Mouse (Mus musculus): Measurements from ENCODE around the gene Olfr464. TPM values are rescaled to one million over a fixed set of nuclear protein-coding genes. Genes with fewer than 3 reads are reported as not detected.
"Not testable (repeated sequence)": the region's sequence is repeated elsewhere in the genome, so short reads cannot be mapped to it uniquely, and the experiment has no call there.

Gene Olfr464
- polyA plus RNA-seq, 1 experiment from 2014 or later: not detected

DNA sequence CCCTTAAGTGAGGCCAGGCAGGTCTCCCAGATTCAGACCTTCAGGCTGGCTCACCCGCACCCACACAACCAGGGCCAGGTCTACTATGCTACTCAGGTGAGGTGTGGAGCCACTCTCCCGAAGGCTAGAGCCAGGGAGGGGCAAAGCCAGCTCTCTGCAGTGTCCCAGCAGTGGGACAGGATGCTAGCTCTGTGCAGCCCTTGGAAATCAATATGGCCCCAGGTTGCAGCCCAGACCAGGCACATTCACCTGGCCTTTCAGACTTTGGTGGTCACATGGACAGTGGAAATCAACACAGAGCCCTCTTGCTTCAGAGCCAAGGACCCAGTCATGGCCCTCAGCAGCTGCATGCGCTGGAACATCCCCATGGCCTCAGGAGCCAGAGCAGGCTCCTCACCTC, 16.4 kb downstream of the Olfr464 start:
- no peak for DNase-seq (ENCODE audit: low spot score)
- Histone ChIP-seq H3K27ac (no peak overlapping the region), H3K27me3 (ENCODE audit: low read depth, poor library complexity, severe bottlenecking) (no peaks in the 10 kb centered on the region), H3K4me3 (no peak overlapping the region), H3K4me1 (no peaks in the 10 kb centered on the region), H3K36me3 (no peaks in the 10 kb centered on the region), H3K9me3 (replicated peaks) (no peaks in the 10 kb centered on the region)
- 85% methylated on average over 3 of the region's 3 CpGs for WGBS

DNA sequence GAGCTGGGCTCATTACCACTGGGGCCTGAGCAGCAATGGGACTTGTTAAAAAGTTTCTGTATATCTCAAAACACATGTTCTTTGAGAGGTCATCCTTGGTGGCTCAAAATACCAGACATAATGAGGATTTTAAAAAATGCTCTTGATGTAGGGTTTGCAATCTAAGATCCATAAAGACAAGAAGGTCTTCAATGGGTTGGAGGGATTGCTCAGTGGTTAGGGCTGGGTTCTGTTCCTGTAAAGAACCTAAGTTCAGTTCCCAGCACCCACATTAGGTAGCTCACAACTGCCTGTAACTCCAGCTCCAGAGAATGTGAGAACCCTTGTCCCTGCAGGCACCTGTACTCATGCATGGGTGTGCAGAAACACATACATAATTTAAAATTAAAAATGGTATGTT, 23.5 kb downstream of the Olfr464 start, which contains the start of gene Olfr463:
TSS of gene Olfr463 (minus strand) at position 101 of the 400 bp plus-strand sequence.
- DNase-seq (ENCODE audit: low spot score): no peak
- H3K27me3 ChIP-seq (ENCODE audit: low read depth, poor library complexity, severe bottlenecking): 0 out of 2 replicates have a peak, but pooled peaks cover 8% of the 10 kb centered on the region
- no peak within 1 kb of the TSS for H3K27ac ChIP-seq
- no peaks in the 10 kb centered on the region for H3K36me3 ChIP-seq
- no peaks in the 10 kb centered on the region for H3K4me1 ChIP-seq
- H3K4me3 ChIP-seq: no peak within 1 kb of the TSS
- H3K9me3 ChIP-seq (replicated peaks): no peaks in the 10 kb centered on the region

DNA sequence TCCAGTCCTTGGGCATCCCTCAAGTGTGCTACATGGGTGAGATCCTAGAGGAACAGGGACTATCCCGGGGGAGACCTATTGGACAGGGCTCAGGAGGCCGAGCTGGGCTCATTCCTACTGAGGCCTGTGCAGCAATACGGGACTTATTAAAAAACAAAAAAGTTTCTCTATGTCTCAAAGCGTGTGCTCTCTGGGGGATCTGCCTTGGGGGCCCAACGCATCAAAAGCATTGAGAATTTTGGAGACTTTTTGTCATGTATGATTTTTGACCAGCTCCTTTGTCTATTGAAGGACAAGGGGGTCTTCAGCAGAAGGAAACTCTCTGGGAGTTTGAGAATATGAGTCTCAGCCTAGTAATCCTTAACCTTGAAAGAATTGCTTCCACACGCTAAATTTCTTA, 28.6 kb downstream of the Olfr464 start, which contains the start of gene Olfr462:
TSS of gene Olfr462 (minus strand) at position 101 of the 400 bp plus-strand sequence.
- Histone ChIP-seq H3K27me3 (ENCODE audit: low read depth, poor library complexity, severe bottlenecking) (no peaks in the 10 kb centered on the region), H3K36me3 (no peaks in the 10 kb centered on the region), H3K4me3 (no peak within 1 kb of the TSS), H3K4me1 (no peaks in the 10 kb centered on the region), H3K27ac (no peak within 1 kb of the TSS), H3K9me3 (replicated peaks) (no peaks in the 10 kb centered on the region)
- 92% methylated on average over 6 of the region's 6 CpGs for WGBS
- no peak for DNase-seq (ENCODE audit: low spot score)

DNA sequence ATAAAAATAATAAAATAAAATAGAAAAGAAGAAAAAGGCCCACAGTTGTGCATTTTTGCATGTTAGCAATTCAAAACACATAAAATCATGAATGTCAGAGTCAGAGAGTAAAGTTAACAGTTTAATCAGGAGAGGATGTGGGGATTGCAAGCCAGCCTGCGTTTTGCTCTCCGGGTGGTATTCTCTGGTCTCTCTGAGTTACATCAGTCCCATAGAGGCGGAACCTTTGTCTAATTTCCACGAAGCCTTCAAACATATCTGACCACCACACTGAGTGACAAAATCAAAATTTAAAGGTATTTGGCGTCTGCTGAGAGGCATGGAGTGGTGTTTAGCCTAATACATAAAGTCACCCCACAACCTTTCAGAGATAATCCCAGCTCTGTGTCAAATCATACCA, 35.9 kb downstream of the Olfr464 start:
- Histone ChIP-seq H3K9me3 (replicated peaks) (no peaks in the 10 kb centered on the region), H3K36me3 (no peaks in the 10 kb centered on the region), H3K27me3 (ENCODE audit: low read depth, poor library complexity, severe bottlenecking) (no peaks in the 10 kb centered on the region), H3K4me3 (no peak overlapping the region), H3K27ac (no peak overlapping the region), H3K4me1 (no peaks in the 10 kb centered on the region)
- WGBS: 84% methylated on average over 5 of the region's 5 CpGs
- DNase-seq (ENCODE audit: low spot score): no peak

DNA sequence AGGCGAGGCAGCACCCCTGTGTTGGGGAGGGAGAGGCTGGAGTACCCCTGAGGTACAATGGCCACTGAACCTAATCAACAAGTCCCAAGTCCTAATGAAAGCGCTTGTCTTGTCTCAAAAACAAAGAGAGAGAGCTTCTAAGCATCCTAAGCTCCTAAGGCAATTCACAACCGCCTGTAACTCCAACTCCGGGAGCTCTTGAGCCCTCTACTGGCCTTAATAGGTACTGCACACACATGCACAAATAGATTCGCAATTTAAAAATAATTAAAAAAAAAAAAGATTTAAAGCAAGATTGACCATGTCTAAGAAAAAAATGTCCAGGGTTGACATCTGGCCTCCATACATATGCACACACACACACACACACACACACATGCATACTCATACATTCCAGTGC, 37.3 kb downstream of the Olfr464 start:
- Histone ChIP-seq H3K4me1 (no peaks in the 10 kb centered on the region), H3K27ac (no peak overlapping the region), H3K9me3 (replicated peaks) (no peaks in the 10 kb centered on the region), H3K36me3 (no peaks in the 10 kb centered on the region), H3K4me3 (no peak overlapping the region), H3K27me3 (ENCODE audit: low read depth, poor library complexity, severe bottlenecking) (no peaks in the 10 kb centered on the region)
- DNase-seq (ENCODE audit: low spot score): no peak
- whole genome bisulfite sequencing: 43% methylated on average over 5 of the region's 5 CpGs

DNA sequence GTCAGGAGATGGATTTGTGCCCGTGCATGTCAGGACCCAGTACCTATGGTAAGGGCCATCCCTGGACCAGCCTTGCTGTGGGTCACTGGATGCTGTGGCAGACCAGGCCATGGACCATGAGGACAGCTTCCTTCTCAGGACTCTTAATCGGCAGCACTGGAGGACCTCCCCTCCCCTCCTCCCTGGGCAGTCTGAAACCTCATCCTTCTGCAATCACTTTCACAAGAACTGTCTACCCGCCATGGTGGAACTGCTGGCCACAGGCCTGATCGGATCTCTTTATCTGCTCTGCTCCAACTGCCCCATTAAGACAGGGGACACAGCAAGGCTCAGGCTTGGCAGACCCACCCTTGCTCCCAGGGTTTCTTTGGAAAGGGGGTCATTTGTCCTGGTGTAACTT, 39.1 kb downstream of the Olfr464 start:
- Histone ChIP-seq H3K4me1 (no peaks in the 10 kb centered on the region), H3K9me3 (replicated peaks) (no peaks in the 10 kb centered on the region), H3K36me3 (no peaks in the 10 kb centered on the region), H3K27ac (no peak overlapping the region), H3K4me3 (no peak overlapping the region), H3K27me3 (ENCODE audit: low read depth, poor library complexity, severe bottlenecking) (no peaks in the 10 kb centered on the region)
- 72% methylated on average over 4 of the region's 4 CpGs for WGBS
- no peak for DNase-seq (ENCODE audit: low spot score)

DNA sequence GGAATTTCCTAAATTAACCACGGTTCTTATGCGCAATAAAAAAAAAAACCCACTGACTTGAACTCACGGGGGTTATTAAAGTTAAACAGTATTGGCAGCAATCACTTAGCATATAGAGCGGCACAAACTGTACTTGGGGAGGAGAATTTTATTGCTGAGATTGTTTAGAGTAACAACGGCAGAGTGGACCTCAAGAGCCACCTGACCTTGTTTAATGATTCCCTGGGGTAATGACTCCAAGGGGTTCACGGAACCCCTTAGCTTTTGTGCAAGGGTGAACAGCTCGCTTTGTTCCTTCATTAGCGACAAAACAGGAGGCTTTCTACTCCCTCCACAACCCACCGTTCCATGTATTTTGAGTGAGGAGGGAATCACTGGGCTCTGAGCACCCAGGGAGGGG, 40.9 kb downstream of the Olfr464 start:
- Histone ChIP-seq H3K27ac (no peak overlapping the region), H3K9me3 (replicated peaks) (no peaks in the 10 kb centered on the region), H3K4me1 (no peaks in the 10 kb centered on the region), H3K27me3 (ENCODE audit: low read depth, poor library complexity, severe bottlenecking) (no peaks in the 10 kb centered on the region), H3K4me3 (no peak overlapping the region), H3K36me3 (no peaks in the 10 kb centered on the region)
- DNase-seq (ENCODE audit: low spot score): no peak
- WGBS: 75% methylated on average over 9 of the region's 9 CpGs

DNA sequence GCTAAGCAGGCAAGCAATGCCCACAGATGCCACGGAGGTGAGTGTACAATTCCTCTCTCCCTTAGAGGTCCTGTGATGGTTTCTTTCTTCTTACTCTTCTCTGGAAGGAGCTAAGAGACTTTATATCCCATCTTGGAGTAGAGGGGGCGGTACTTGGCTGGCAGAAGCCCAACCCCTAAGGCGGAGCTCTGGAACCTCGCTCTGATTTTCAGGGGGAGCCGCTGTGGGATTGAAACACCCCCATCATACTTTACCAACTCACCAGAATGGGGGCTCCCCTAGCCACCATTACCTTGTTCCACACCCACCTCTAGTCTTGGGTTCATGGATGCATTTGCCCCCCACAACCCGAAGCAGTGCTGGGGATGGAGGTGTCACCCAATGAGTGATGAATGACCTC, 45.3 kb downstream of the Olfr464 start, which contains the start of gene Epx:
TSS of gene Epx (minus strand) at position 101 of the 400 bp plus-strand sequence.
- Histone ChIP-seq H3K4me1 (no peaks in the 10 kb centered on the region), H3K27ac (no peak within 1 kb of the TSS), H3K27me3 (ENCODE audit: low read depth, poor library complexity, severe bottlenecking) (no peaks in the 10 kb centered on the region), H3K9me3 (replicated peaks) (no peaks in the 10 kb centered on the region), H3K4me3 (no peak within 1 kb of the TSS), H3K36me3 (no peaks in the 10 kb centered on the region)
- 80% methylated on average over 6 of the region's 6 CpGs for WGBS
- DNase-seq (ENCODE audit: low spot score): no peak

DNA sequence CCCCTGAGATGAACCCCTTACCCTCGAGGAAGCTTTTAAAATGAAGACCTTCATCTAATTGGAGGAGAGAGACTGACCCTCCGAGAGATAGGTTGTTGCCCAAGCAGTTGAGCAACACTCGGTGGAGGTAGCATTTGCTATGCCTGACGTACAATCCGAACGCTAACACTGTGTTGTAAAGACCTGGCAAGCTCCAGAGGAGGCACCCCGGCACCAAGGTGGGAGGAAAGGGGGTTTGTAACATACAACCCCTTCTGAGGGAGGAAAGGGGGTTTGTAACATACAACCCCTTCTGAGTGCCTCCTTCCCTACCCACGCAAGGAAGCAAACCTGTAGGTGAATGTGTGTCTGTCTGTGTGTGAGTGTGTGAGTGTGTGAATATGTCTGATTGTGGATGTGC, 49.0 kb downstream of the Olfr464 start:
- H3K9me3 ChIP-seq (replicated peaks): no peaks in the 10 kb centered on the region
- H3K27me3 ChIP-seq (ENCODE audit: low read depth, poor library complexity, severe bottlenecking): no peaks in the 10 kb centered on the region
- H3K4me3 ChIP-seq: no peak overlapping the region
- 0 out of 2 replicates have a peak, but pooled peaks cover 2% of the 10 kb centered on the region for H3K4me1 ChIP-seq
- DNase-seq (ENCODE audit: low spot score): no peak
- H3K36me3 ChIP-seq: no peaks in the 10 kb centered on the region
- no peak overlapping the region for H3K27ac ChIP-seq
- 65% methylated on average over 8 of the region's 8 CpGs for WGBS

DNA sequence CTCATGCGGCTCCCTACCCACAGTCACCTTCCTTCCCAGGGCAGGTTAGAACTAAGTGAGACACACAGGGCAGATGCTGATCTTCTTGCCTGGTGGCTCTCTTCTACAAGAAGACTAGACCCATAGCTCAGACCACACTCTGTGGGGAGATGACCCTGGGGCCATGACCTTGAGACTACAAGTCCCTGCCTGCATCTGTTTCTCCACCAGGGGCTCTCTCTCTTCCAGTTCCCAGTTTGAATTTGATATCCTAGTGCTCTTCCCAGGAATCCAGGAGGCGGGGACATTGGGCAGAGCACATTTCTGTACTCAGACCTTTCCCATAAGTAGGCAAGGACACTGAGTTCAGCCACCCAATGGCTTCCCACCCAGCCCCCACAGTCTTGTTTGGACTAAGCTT, 50.7 kb downstream of the Olfr464 start:
- no peak overlapping the region for H3K4me3 ChIP-seq
- no peak for DNase-seq (ENCODE audit: low spot score)
- H3K27ac ChIP-seq: no peak overlapping the region
- 89% methylated on average over 2 of the region's 2 CpGs for WGBS
- no peaks in the 10 kb centered on the region for H3K36me3 ChIP-seq
- no peaks in the 10 kb centered on the region for H3K9me3 ChIP-seq (replicated peaks)
- H3K27me3 ChIP-seq (ENCODE audit: low read depth, poor library complexity, severe bottlenecking): no peaks in the 10 kb centered on the region
- 0 out of 2 replicates have a peak, but pooled peaks cover 2% of the 10 kb centered on the region for H3K4me1 ChIP-seq

DNA sequence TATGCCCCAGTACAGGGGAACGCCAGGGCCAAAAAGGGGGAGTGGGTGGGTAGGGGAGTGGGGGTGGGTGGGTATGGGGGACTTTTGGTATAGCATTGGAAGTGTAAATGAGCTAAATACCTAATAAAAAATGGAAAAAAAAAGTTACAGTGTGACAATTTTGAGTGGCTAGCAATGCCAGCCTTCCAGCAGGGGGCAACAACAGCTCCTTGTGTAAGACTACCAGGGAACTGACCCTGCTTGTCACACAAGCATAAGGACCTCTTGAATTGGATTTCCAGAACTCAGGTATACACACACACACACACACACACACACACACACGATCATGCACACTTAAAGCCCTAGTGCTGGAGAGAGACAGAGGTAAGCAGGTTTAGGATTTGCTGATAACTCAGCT, 53.9 kb downstream of the Olfr464 start:
- H3K27ac ChIP-seq; H3K4me3 ChIP-seq; H3K4me1 ChIP-seq; DNase-seq (ENCODE audit: low spot score); H3K27me3 ChIP-seq (ENCODE audit: low read depth, poor library complexity, severe bottlenecking); H3K9me3 ChIP-seq (replicated peaks): not testable (repeated sequence)
- 90% methylated on average over 1 of the region's 2 CpGs for WGBS
- H3K36me3 ChIP-seq: peaks cover 18% of the 10 kb centered on the region

Other genes with a start within 250 kb of the Olfr464 start
- 187 and 191 TPM in 2 replicates for gene Supt4a, start 183.4 kb downstream of the Olfr464 start, polyA plus RNA-seq (2016; fragmentation: Nextera tagmentation; extraction: Ambion mirVana)
- 0.74 and 2.9 TPM in 2 replicates for gene Tspoap1, start 160.4 kb downstream of the Olfr464 start, polyA plus RNA-seq (2016; fragmentation: Nextera tagmentation; extraction: Ambion mirVana)
- 2.8 and 4.0 TPM in 2 replicates for gene Mpo, start 127.4 kb downstream of the Olfr464 start, polyA plus RNA-seq (2016; fragmentation: Nextera tagmentation; extraction: Ambion mirVana)
- not detected in 2 replicates for gene Lpo, start 92.7 kb downstream of the Olfr464 start, polyA plus RNA-seq (2016; fragmentation: Nextera tagmentation; extraction: Ambion mirVana)
- gene Mks1, start 67.8 kb downstream of the Olfr464 start, polyA plus RNA-seq (2016; fragmentation: Nextera tagmentation; extraction: Ambion mirVana): 18.0 TPM in 2 replicates
- not detected in 2 replicates for gene Epx, start 45.4 kb downstream of the Olfr464 start, polyA plus RNA-seq (2016; fragmentation: Nextera tagmentation; extraction: Ambion mirVana)
- not detected in 2 replicates for gene Olfr462, start 28.7 kb downstream of the Olfr464 start, polyA plus RNA-seq (2016; fragmentation: Nextera tagmentation; extraction: Ambion mirVana)
- gene Olfr463, start 23.6 kb downstream of the Olfr464 start, polyA plus RNA-seq (2016; fragmentation: Nextera tagmentation; extraction: Ambion mirVana): not detected in 2 replicates
- 22.9 and 25.0 TPM in 2 replicates for gene Dynll2, start 66.6 kb upstream of the Olfr464 start, polyA plus RNA-seq (2016; fragmentation: Nextera tagmentation; extraction: Ambion mirVana)
- gene Srsf1, start 126.4 kb upstream of the Olfr464 start, polyA plus RNA-seq (2016; fragmentation: Nextera tagmentation; extraction: Ambion mirVana): 365 and 415 TPM in 2 replicates
- gene Vezf1, start 147.3 kb upstream of the Olfr464 start, polyA plus RNA-seq (2016; fragmentation: Nextera tagmentation; extraction: Ambion mirVana): 54.6 and 59.2 TPM in 2 replicates
- 15.0 and 22.6 TPM in 2 replicates for gene Cuedc1, start 177.1 kb upstream of the Olfr464 start, polyA plus RNA-seq (2016; fragmentation: Nextera tagmentation; extraction: Ambion mirVana)

All from limb, embryonic 10.5 days (tissue).